Mouse (Mus musculus): ENCODE data around the gene Mcidas. TPM values are rescaled to one million over a fixed set of nuclear protein-coding genes. Genes with fewer than 3 reads are reported as not detected.

Mcidas gene
- total and polyA plus RNA-seq, 2 experiments from 2014 or later, result not detected

DNA sequence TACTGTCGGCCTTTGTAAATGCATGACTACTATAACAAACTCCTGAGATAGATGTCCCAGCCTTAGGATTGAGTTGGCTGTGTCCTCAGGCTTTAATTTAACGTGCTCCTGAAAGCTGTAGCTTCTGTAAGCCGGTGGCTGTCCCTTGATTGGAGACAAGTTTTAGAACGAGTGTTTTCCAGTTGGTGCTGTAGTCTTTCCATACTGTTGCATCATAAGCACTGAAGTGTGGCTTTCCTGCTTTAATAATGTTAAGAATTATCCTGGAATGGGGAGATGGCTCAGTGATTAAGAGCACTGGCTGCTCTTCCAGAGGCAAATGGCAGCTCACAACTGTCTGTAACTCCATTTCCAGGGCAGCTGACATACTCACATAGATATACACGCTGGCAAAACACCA is 26.4 kb upstream of the Mcidas start:
- no peaks in the 10 kb centered on the region for H3K9me3 ChIP-seq (replicated peaks; ENCODE audit: control insufficient read depth, low read length)
- ATAC-seq (ENCODE audit: insufficient read depth, low read depth) (no peak), DNase-seq (ENCODE audit: low spot score) (no peak)
- 92% methylated on average over 5 of the region's 5 CpGs for WGBS
- no peak overlapping the region for H3K9ac ChIP-seq (replicated peaks; ENCODE audit: low read depth, low read length)
- no peak overlapping the region for H3K27ac ChIP-seq (ENCODE audit: low read depth)
- H3K36me3 ChIP-seq (replicated peaks; ENCODE audit: control insufficient read depth, insufficient read depth, low read length), result peaks cover 44% of the 10 kb centered on the region
- H3K4me3 ChIP-seq (ENCODE audit: low read depth, low read length), result no peak overlapping the region
- H3K4me2 ChIP-seq (ENCODE audit: low read depth, low read length), result no peak overlapping the region
- H3K27me3 ChIP-seq (ENCODE audit: control insufficient read depth, insufficient read depth, low read length), result no peaks in the 10 kb centered on the region
- H3K4me1 ChIP-seq (ENCODE audit: control insufficient read depth, insufficient read depth), result no peaks in the 10 kb centered on the region
- TF ChIP-seq CTCF (IDR thresholded peaks at IDR 0.05; ENCODE audit: low read depth) (no peak), EP300 (IDR thresholded peaks at IDR 0.05; ENCODE audit: low read depth) (no peak)

GRCm38 (mm10) chr13:112976720-112977119 is 16.9 kb upstream of the Mcidas start:
- Histone ChIP-seq H3K4me3 (ENCODE audit: low read depth, low read length) (no peak overlapping the region), H3K9ac (replicated peaks; ENCODE audit: low read depth, low read length) (no peak overlapping the region), H3K4me2 (ENCODE audit: low read depth, low read length) (no peak overlapping the region), H3K27me3 (ENCODE audit: control insufficient read depth, insufficient read depth, low read length) (peaks cover 31% of the 10 kb centered on the region; the same call in 1 of the 2 replicates), H3K4me1 (ENCODE audit: control insufficient read depth, insufficient read depth) (no peaks in the 10 kb centered on the region), H3K27ac (ENCODE audit: low read depth) (no peak overlapping the region), H3K9me3 (replicated peaks; ENCODE audit: control insufficient read depth, low read length) (no peaks in the 10 kb centered on the region), H3K36me3 (replicated peaks; ENCODE audit: control insufficient read depth, insufficient read depth, low read length) (no peaks in the 10 kb centered on the region)
- whole genome bisulfite sequencing, result 32% methylated on average over 10 of the region's 10 CpGs
- ATAC-seq (ENCODE audit: insufficient read depth, low read depth) (no peak), DNase-seq (ENCODE audit: low spot score) (no peak)
- TF ChIP-seq EP300 (IDR thresholded peaks at IDR 0.05; ENCODE audit: low read depth), result no peak
- no peak for TF ChIP-seq CTCF (IDR thresholded peaks at IDR 0.05; ENCODE audit: low read depth)

- DNase-seq (ENCODE audit: low spot score) (no peak), ATAC-seq (ENCODE audit: insufficient read depth, low read depth) (no peak)
- no peak overlapping the region for H3K4me3 ChIP-seq (ENCODE audit: low read depth, low read length)
- TF ChIP-seq EP300 (IDR thresholded peaks at IDR 0.05; ENCODE audit: low read depth) (no peak), CTCF (IDR thresholded peaks at IDR 0.05; ENCODE audit: low read depth) (no peak)
- no peak overlapping the region for H3K27ac ChIP-seq (ENCODE audit: low read depth)
- H3K4me1 ChIP-seq (ENCODE audit: control insufficient read depth, insufficient read depth), result peaks cover 14% of the 10 kb centered on the region
- H3K27me3 ChIP-seq (ENCODE audit: control insufficient read depth, insufficient read depth, low read length), result peaks cover 71% of the 10 kb centered on the region
- WGBS, result 17% methylated on average over 18 of the region's 18 CpGs
- no peaks in the 10 kb centered on the region for H3K9me3 ChIP-seq (replicated peaks; ENCODE audit: control insufficient read depth, low read length)
- H3K9ac ChIP-seq (replicated peaks; ENCODE audit: low read depth, low read length), result no peak overlapping the region
- H3K36me3 ChIP-seq (replicated peaks; ENCODE audit: control insufficient read depth, insufficient read depth, low read length), result no peaks in the 10 kb centered on the region
- H3K4me2 ChIP-seq (ENCODE audit: low read depth, low read length), result no peak overlapping the region
Measured at GRCm38 (mm10) chr13:112985605-112986450, 7.8 kb upstream of the Mcidas start.

- TF ChIP-seq CTCF (IDR thresholded peaks at IDR 0.05; ENCODE audit: low read depth) (no peak), EP300 (IDR thresholded peaks at IDR 0.05; ENCODE audit: low read depth) (no peak)
- Histone ChIP-seq H3K4me2 (ENCODE audit: low read depth, low read length) (peak overlapping the region; percentile 96; the same call in 1 of the 2 replicates), H3K9me3 (replicated peaks; ENCODE audit: control insufficient read depth, low read length) (no peaks in the 10 kb centered on the region), H3K27ac (ENCODE audit: low read depth) (no peak overlapping the region), H3K9ac (replicated peaks; ENCODE audit: low read depth, low read length) (no peak overlapping the region), H3K4me3 (ENCODE audit: low read depth, low read length) (peak overlapping the region; percentile 56), H3K36me3 (replicated peaks; ENCODE audit: control insufficient read depth, insufficient read depth, low read length) (no peaks in the 10 kb centered on the region), H3K4me1 (ENCODE audit: control insufficient read depth, insufficient read depth) (peaks cover 14% of the 10 kb centered on the region), H3K27me3 (ENCODE audit: control insufficient read depth, insufficient read depth, low read length) (peaks cover 78% of the 10 kb centered on the region)
- DNase-seq (ENCODE audit: low spot score), result no peak
- 2% methylated on average over 17 of the region's 17 CpGs for WGBS
- no peak for ATAC-seq (ENCODE audit: insufficient read depth, low read depth)
Measured at GRCm38 (mm10) chr13:112986451-112986950, 7.1 kb upstream of the Mcidas start.

- H3K9me3 ChIP-seq (replicated peaks; ENCODE audit: control insufficient read depth, low read length), result no peaks in the 10 kb centered on the region
- WGBS, result under 1% methylated on average over 42 of the region's 47 CpGs
- peaks cover 82% of the 10 kb centered on the region for H3K27me3 ChIP-seq (ENCODE audit: control insufficient read depth, insufficient read depth, low read length)
- no peaks in the 10 kb centered on the region for H3K36me3 ChIP-seq (replicated peaks; ENCODE audit: control insufficient read depth, insufficient read depth, low read length)
- peak; percentile 90 for DNase-seq (ENCODE audit: low spot score)
- H3K9ac ChIP-seq (replicated peaks; ENCODE audit: low read depth, low read length), result peak within 1 kb of the TSS; percentile 32; the same call in 1 of the 2 replicates
- peak within 1 kb of the TSS; percentile 96 for H3K4me2 ChIP-seq (ENCODE audit: low read depth, low read length)
- no peak within 1 kb of the TSS for H3K27ac ChIP-seq (ENCODE audit: low read depth)
- no peak for TF ChIP-seq EP300 (IDR thresholded peaks at IDR 0.05; ENCODE audit: low read depth)
- no peak for TF ChIP-seq CTCF (IDR thresholded peaks at IDR 0.05; ENCODE audit: low read depth)
- peak; percentile 96 for ATAC-seq (ENCODE audit: insufficient read depth, low read depth)
- H3K4me3 ChIP-seq (ENCODE audit: low read depth, low read length), result peak within 1 kb of the TSS; percentile 56
- H3K4me1 ChIP-seq (ENCODE audit: control insufficient read depth, insufficient read depth), result peaks cover 14% of the 10 kb centered on the region
Measured at GRCm38 (mm10) chr13:112987532-112987943, 6.1 kb upstream of the Mcidas start, which contains the start of gene Ccno. Ccno (plus strand) TSS chr13:112987802.

Measured in heart, postnatal 0 days (tissue).